ENCODE assay signal across 12 mouse cellular contexts in genomic region chr17:79282771-79283170, GRCm38 (mm10).
"Had no signal": no experiment of that assay in that cellular context is flagged by ENCODE, and none has a peak within 500 bp of the region (broad histone marks: within the 10 kb centered on the region; RNA-seq: fewer than 3 reads in every experiment).

No protein-coding gene starts in this region.

- H3K36me3 ChIP-seq: limb, embryonic 15.5 days; liver, embryonic 12.5 days; midbrain, embryonic 13.5 days had no signal

- ATAC-seq: liver, embryonic 12.5 days; midbrain, embryonic 13.5 days had no signal

- H3K27me3 ChIP-seq: limb, embryonic 15.5 days; liver, embryonic 12.5 days; midbrain, embryonic 13.5 days had no signal

- H3K4me3 ChIP-seq: layer of hippocampus, adult 2 months; limb, embryonic 15.5 days; liver, embryonic 12.5 days; midbrain, embryonic 13.5 days had no signal

- DNase-seq: kidney, adult 18-20 months; kidney, postnatal 10 days; kidney, postnatal 4 days; lung, postnatal 10 days; lung, postnatal 4 days; right cerebral cortex, postnatal 14 days; thymus, adult 2 months; thymus, postnatal 25 days had no signal

- H3K9me3 ChIP-seq: limb, embryonic 15.5 days; liver, embryonic 12.5 days; midbrain, embryonic 13.5 days had no signal
